Mouse (Mus musculus) urinary bladder, postnatal 10 days (tissue): ENCODE results near the gene Mllt6.
"Not testable (repeated sequence)": the region's sequence is repeated elsewhere in the genome, so short reads cannot be mapped to it uniquely, and the experiment has no call there.

Source experiments
- DNase-seq: peaks from one replicate; pipeline ENCODE4 v3.0.0; 2022; ENCODE audit warnings: low spot score

Mllt6 gene

DNA sequence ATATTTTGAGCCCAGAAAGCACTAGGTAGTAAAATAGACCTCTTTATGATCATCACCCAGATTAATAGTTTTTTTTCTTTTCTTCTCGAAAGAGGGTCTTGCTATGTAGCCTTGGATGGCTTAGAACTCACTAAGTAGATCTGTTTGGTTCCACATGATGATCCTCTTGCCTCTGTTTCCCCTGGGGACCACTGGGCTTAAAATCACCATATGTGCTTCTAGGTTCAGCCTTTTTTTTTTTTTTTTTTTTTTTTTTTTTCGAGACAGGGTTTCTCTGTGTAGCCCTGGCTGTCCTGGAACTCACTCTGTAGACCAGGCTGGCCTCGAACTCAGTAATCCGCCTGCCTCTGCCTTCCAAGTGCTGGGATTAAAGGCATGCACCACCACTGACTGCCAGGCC lies 14.7 kb upstream of the Mllt6 start:
- not testable (repeated sequence) for DNase-seq

DNA sequence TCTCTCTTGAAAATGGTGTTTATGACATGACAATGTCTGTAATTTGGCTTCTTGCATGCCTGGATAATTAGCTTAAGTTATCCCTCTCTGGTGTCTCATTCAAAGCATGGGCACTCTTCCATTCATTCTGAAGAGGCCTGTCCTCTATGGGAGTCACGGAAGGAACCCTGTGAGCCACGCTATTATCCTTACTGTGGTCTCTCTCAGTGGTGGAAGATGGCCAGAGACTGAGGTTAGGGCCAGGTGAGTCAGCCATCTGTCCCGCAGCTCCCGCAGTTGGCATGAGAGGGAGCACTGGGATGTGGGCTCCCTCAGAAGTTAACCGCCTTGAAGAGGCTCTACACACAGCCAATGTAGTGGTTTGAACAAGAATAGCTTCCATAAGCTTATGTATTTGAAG lies 12.9 kb upstream of the Mllt6 start:
- no peak for DNase-seq

DNA sequence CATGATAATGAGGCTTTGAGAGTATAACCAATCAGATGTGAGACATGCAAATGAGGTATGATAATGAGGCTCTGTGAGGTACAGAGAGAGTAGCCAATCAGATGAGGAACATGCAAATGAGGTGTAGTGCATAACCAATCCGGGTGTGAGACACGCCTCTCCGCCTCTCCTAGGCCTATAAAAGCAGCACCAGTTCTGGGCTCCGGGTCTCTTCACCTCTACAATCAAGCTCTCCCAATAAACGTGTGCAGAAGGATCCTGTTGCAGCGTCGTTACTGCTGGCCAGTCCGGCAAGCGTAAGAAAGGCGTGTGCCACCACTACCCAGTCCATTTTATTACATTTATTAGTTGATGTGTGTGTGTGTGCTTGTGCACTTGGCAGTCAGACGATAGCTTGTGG lies 9.8 kb upstream of the Mllt6 start:
- DNase-seq = not testable (repeated sequence)

DNA sequence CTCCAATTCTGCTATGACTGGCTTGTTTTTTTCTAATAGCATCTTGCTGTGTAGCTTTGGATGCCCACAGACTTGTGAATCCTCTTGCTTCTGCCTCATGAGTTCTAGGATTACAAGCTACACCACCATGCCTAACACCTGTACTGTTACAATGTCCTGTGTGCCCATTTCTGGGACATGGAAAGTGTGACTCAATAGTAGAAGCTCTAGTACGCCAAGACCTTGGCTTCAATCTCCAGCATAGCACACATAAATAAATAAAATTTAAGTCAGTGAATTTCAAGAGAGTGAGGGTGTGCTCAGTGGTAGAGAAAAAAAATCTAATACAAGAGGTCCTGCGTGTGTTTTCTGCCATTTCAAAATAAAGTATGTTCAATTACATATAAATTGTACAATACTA lies 9.0 kb upstream of the Mllt6 start:
- DNase-seq = no peak

DNA sequence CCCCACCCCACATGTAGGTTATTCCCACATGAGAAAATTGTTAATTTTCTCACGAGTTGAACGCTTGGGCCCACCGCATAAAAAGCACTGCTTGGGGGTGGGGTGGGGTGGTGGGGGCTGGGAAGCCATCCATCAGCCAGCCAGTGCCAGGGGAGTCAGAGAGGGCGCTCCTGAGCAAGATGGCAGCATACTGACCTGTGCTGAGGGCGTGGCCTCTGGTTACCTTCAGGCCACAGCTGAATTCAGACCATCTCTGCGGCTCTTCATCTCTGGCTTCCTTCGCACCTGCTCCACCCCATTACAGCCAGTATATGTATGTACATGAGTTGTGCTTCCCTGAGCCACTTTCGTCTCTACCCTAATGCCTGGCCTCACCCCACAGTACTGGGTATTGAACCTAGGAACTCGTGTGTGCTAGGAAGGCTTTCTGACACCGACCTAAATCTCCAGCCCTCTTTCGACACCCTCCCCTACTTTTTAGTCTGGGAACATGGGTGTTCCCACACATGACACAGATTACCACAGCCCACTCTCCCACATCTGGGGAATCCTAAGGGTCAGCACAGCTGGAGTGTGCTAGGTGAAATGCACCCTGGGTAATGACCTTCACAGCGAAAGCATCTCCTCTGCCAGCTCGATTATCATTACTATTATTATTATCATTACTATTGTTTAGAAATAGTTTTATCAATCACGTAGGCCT lies 6.8 kb upstream of the Mllt6 start:
- DNase-seq = no peak

DNA sequence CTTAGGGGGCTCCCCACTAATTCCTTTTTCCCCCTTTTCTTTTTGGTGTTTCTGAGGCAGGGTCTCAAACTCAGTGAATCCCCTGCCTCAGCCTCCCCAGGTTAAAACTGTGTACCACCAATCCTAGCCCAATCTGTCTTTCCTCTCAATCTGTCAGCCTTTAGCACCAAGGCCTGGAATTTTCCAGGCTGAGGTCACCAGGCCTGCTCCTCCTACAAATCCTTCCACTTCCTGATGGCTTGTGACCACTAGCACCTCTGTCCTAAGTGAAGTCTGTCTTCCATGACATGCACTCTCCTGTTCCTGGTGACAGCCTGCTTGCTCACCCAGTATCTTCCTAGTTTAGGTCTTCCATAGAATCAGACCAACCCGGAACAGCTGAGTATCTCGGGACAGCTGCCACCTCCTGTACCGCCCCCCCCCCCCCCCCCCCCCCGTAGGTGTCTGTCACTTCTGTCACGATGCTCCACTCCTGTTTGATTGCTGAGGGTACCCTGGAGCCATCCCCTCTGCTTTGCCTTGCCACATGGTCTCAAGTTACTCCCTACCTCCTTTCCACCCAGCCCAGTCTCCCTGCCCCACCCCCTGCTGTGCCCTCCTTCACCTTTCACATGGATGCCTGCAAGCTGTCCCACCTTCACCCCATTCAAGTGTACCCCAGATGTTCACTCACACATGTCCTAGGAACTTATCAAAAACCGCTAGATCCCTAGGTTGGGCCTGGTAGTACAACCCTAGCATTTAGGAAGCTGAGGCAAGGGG lies 5.8 kb upstream of the Mllt6 start:
- DNase-seq = no peak

DNA sequence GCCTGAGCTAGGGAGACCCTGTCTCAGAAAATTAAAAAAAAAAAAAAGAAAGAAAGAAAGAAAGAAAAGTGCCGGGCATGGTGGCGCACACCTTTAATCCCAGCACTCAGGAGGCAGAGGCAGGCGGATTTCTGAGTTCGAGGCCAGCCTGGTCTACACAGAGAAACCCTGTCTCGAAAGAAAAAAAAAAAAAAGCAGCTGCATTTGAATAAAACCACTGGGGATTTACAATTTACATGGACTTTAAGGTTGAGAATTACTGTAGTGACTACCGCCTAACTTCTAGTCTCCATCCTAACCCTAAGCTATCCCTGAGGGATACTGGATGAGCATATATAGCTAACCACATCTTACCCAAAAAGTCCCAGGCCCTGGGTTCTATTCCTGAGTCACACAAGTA lies 5.2 kb upstream of the Mllt6 start:
- not testable (repeated sequence) for DNase-seq

DNA sequence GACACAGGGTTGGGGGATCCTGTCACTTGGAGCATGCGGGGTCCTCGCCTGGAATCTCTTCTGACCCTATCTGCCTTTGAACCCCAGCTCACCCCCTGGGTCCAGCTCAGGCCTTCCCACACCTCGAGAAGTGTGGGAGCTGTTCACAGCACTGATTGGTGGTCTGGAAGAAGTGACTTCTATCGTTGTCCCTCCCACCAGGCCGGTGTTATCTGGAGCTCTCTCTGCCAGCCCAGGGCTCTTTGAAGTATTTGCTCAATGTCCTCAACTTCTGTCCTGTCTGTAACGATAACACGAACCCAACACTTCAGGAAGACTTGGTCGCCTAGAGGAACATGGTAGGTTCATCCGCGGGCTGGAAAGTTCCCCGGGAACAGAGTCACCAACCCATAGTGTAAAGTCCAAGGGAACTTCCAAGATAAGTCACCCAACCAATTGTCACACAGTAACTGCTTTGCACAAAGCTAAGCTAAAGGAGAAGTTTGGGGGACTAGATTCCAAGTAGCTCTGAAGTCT lies 4.4 kb upstream of the Mllt6 start:
- DNase-seq = no peak

DNA sequence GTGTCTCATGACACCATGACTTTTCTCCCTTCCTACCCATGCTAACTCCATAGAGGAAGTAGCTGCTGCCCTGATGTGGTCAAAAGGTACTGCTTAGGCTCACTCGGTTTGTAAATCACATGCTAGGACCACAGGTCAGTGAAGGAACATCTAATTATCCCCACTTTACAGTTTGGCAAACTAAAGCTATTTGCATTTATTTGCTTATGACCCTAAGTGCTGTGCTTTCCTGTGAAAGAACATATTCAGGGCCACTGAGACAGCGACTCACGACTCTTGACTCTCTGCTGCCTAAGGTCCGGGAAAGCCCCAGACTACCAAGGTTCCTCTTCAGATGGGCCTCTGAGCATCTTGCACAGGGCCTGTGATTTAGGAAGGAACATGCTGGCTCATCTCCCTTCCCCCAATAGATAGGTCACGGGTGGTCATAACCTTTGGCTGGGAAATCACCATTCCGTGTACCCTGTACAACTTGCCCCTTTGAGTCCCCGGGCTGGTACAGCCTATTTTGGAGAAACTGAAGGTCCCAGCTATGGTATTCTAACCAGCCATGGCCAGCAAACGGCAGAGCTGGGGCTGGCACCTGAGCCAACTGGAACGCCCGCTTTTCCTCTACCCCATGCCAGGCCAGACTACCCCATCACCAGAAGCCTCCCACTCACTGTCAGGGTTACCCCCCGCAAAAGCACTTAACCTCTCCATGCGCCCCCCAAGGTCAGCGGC lies 3.8 kb upstream of the Mllt6 start:
- DNase-seq = no peak

DNA sequence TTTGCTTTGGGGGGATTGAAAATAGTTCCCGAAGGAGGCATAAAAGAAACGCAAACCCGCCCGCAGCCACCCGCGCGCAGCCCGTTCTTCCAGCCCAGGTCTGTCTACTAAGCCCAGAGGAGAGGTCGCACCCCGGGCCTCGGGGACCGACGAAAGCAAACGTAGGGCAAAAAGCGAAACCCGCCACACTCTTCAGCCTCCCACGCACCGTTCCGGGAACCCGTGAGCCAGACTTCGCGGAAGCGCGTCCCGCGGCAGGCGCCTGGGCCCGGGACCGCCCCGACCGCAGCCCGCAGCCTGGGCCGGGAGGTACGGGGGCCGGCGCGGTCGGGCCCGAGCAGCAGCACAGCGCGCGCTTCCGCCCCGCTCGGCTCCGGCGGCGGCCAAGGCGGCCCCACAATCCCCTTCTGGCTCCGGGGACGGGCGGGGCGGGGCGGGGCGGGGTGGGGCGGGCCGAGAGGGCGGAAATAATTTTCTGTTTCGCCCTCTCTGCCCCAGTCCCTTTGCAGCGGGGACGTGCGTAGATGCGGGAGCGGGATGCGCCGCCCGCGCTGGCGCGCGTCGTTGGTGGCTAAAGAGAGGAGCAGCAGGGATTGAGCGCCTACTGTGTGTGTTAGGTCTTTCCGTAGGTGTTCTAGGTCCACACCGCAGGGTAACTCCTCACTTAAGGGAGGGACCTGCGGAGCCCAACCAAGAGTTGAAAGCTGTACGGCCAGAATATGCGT lies 3.1 kb upstream of the Mllt6 start:
- DNase-seq = no peak

DNA sequence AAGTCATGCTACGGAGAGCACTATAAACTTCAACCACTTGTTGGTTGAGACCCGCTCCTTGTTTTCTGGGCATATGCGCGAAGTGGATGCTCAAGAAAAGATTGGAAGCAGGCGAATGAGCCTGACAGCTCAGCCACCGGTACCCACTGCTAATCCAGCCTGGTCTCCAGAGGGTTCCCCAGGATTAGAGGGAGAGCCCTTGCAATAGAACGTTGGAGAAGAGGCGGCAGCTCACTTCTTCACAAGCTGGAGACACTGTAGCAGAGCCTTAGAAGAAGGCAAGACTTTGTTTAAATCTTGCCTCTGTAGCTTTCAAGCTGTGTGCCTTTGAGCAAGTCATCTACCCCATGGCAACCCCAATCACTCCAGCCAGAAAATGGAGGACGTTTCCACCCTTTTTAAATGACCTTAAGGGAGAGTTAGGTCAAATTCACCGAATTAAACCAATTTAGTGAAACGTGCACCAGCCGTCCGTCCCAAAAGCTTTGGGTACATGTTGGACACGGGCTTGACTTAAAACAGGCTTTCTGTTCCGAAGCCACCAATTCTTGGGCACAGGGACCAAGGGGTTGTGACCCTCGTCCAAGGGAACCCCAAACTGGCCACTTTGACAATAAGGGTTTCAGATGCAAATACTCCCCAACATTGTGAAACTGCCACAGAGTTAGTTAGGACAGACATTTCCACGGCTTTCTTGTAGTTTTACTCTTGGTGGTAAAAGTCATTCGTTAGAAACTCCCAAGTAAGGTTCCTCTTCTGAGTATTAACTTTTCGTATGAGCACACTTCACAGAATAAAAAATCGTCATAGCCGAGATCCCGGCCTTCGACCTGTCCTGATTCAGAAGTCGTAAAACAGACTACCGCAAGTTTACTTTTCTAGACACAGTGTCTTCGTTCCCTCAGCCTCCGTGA lies 2.2 kb upstream of the Mllt6 start:
- no peak for DNase-seq

DNA sequence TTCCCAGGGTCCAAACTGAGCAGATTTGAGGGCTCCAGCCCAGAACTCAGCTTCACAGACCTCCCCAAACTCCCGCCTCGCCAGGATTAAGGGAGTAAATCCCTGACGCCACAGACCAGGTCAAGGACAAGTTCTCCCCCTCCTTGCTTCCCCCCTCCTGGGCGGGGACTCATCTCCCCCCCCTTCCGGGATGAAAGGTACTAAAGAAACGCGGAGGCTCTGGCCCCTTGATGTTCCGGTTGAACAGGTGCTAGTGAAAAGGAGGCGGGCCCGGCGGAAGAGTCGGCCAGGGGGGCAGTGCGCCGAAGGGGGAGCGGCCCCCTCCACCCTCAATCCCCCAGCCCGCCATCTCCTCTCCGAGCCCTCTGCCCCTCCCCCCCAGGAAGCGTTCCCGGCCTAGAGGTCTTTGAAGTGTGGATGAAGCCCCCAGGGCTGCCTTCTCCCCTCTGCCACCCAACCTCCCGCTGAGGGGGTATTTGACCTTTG lies 1.5 kb upstream of the Mllt6 start:
- no peak for DNase-seq

DNA sequence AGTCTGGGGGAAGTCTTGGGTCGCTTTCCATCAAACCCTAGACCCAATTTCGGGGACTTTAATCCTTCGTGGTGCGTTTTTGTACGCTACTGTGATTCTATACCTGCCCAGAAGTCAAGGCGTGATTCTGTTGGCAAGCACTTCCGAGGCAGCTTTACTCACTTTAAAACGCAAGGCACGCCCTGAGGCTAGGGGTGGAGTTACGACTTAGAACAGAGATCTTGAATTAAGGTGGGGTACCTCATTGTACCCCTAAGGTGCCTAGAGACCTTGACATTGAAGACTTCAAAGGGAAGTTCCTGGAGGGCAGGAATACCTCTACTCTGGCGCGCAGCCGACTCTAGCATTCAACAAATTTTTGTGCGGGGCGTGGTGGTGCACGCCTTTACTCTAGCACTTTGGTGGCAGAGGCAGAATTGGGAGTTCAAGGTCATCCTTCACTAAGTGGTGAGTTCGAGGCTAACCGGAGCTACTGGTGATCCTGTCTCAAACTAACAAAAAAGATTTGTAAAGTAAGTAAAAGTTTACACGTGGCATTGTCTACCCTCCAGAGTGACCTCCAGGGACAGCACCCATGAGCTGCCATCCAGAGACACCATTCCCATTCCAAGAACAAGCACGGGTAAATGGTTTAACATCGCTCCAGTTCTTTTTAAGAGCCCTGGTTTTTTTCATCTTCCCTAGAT lies 864 bp upstream of the Mllt6 start:
- no peak for DNase-seq

DNA sequence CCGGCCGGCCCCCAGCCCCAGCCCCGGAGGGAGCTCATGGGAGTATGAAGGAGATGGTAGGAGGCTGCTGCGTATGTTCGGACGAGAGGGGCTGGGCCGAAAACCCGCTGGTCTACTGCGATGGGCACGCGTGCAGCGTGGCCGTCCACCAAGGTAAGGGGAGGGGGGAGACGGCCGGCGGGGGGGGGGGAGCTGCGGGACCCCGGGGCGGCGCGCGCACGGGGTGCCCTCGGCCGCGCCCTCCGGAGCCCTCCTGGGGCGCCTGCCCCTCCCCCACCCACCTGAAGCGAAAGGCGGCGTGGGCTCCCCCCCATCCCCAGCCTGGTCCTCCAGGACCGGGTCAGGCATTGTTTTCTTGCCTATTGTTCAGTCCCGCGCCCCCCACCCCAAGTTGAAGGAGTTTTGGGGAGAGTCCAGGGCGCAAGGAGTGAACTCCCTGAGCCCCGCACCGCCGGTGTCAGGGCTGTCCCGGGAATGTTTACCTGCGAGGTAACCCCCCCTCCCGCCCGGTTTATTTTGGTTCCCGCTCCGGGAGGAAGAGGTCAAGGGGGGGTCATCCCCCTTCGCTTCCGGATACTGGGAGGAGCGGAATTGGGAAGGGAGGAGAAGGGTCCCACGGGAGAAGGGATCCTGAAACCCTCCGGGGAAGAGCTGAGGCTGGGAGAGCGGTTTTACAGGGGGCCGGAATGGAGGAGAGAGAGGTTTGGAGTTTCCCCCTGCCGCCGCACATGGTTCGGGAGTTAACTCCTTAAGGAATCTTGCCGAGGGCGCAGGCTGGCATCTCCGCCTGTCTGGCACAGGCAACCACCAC lies 519 bp downstream of the Mllt6 start:
- no peak for DNase-seq

DNA sequence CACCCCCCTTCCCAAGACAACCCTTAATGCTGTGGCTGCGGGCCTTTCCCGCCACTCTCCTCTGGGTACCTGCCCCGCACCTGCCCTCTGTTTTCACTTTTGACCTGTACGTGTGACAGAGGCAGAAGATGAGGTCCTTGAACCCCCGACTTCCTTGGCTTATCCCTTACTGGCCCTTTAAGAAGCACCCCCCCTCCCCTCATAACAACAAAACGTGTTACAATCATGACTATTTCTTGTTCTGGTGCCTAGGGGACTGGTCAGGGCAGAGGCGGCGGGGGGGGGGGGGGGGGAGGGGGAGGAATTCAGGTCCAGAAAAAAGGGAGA lies 1.1 kb downstream of the Mllt6 start:
- no peak for DNase-seq

DNA sequence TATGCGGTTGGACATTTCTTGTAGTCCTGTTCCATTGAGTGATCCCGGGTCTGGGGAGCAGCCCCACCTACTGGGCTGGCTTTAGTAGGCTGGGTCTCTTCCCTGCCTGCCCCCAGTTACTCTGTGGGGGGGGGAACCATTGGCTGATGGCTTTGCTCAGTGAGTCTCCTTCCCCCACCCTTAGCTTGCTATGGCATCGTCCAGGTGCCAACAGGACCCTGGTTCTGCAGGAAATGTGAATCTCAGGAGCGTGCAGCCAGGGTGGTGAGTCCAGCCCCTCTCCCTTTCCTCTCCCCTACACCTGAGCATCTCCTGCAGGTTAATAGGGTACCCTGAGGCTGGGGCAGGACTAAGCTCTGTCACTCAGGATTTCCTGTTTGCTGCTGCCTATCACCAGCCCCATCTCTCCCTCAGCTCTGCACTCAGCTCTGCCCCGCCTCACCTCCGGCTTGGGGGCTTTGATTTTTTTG lies 1.6 kb downstream of the Mllt6 start:
- no peak for DNase-seq

DNA sequence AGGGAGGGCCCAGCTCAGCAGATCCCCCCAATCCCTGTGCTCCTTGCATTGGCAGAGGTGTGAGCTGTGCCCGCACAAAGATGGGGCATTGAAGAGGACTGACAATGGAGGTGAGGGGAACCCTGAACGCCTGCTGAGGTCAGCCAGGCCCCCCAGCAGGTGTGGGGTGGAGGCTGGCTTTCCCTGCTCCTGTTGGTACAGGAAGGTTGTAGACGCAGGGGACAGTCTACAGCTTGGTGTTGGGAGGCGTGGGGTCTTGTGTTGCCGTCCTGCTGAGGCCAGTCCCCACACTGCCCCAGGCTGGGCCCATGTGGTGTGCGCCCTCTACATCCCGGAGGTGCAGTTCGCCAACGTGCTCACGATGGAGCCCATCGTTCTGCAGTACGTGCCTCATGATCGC lies 2.2 kb downstream of the Mllt6 start:
- no peak for DNase-seq

DNA sequence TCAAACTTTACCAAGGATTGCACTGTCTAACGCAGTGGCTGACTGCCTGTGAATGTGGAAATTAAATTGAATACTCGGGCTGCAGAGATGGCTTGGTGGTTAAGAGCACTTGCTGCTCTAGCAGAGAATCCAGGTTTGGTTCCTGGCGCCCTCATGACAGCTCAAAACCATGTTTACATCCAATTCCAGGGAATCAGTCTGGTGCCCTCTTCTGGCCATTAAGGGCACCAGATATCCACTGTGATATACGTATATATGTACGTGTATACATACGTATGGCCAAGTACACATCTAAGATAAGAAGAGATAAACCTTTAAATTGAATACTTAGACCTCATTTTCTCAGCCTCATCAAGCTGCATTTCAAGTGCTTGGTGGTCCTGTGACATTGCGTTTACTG lies 3.0 kb downstream of the Mllt6 start:
- DNase-seq = no peak

DNA sequence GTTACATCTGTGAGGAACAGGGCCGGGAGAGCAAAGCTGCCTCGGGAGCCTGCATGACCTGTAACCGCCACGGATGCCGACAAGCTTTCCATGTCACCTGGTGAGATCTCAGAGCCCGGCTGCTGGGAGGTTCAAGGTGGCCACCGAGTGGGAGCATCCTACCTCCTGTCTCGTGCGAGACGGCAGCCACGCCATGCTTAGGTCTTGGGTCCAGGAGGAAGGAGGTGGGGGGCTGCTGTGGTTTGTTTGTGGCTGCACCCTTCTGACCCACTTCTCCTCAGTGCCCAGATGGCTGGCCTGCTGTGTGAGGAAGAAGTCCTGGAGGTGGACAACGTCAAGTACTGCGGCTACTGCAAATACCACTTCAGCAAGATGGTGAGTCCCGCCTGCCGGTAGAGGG lies 3.6 kb downstream of the Mllt6 start:
- no peak for DNase-seq

DNA sequence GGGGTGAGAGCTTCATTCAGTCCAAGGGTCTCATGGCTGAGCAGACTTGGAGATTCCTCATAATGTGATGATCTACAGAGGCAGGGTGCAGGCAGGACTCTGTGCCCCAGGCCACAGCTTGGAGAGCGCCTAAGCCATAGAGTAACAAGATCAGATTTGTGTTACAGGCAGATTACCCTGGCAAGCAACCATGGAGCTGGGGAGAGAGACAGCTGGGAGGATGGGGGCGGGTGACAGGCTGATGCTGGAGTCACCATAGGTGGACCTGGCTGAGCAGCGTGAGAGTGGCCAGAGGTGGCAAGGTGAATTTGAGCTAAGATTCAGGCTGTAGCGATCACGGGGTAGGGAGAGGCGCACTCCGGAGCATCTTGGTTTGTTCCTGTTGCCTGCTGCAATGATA lies 4.9 kb downstream of the Mllt6 start:
- no peak for DNase-seq
